Mouse (Mus musculus) neural tube, embryonic 12.5 days (tissue): ENCODE data around the gene Babam2. TPM values are rescaled to one million over a fixed set of nuclear protein-coding genes. Genes with fewer than 3 reads are reported as not detected.
"Not testable (repeated sequence)": the region's sequence is repeated elsewhere in the genome, so short reads cannot be mapped to it uniquely, and the experiment has no call there.

Source experiments
- ATAC-seq: fragments of 200-750 bp; cut with Nextera tagmentation; 2 replicates; pipeline ENCODE4 v1.8.0; 2017; ENCODE audit warnings: low read depth, mild to moderate bottlenecking, moderate TSS enrichment, moderate library complexity; ENCODE audit not compliant: low FRiP score
- H3K27ac ChIP-seq: fragments of 300-500 bp; sonication (generic); 2 replicates; pipeline ENCODE4 v1.5.1; 2016
- H3K27me3 ChIP-seq: fragments of 300-500 bp; sonication (generic); replicated peaks from 2 replicates; pipeline ENCODE4 v1.6.1; 2016; ENCODE audit warnings: mild to moderate bottlenecking
- H3K36me3 ChIP-seq: fragments of 300-500 bp; sonication (generic); 2 replicates; pipeline ENCODE4 v1.6.1; 2016; ENCODE audit warnings: mild to moderate bottlenecking
- H3K4me1 ChIP-seq: fragments of 300-500 bp; sonication (generic); 2 replicates; pipeline ENCODE4 v1.6.1; 2016
- H3K4me2 ChIP-seq: fragments of 300-500 bp; sonication (generic); replicated peaks from 2 replicates; pipeline ENCODE4 v1.6.1; 2016; ENCODE audit warnings: mild to moderate bottlenecking
- H3K4me3 ChIP-seq: fragments of 300-500 bp; sonication (generic); 2 replicates; pipeline ENCODE4 v1.5.1; 2016
- H3K9ac ChIP-seq: fragments of 300-500 bp; sonication (generic); 2 replicates; pipeline ENCODE4 v1.6.1; 2016; ENCODE audit warnings: mild to moderate bottlenecking
- H3K9me3 ChIP-seq: fragments of 300-500 bp; sonication (generic); 2 replicates; pipeline ENCODE4 v1.6.1; 2016; ENCODE audit warnings: mild to moderate bottlenecking
- WGBS: fragments of 180-500 bp; shearing (Covaris S2); methylation state at CpG from one replicate; pipeline ENCODE4 v1.1.7; 2016; 5-methylcytosine and 5-hydroxymethylcytosine counted together
- polyA plus RNA-seq: library from polyadenylated mRNA; unstranded; fragments of >200 nt; fragmentation: Nextera tagmentation; extraction: Ambion mirVana; gene quantifications from 2 replicates; pipeline ENCODE4 v1.2.1, GENCODE M21; 2016

The Babam2 gene
- polyA plus RNA-seq, 1 experiment from 2014 or later, result 36.0 TPM

DNA sequence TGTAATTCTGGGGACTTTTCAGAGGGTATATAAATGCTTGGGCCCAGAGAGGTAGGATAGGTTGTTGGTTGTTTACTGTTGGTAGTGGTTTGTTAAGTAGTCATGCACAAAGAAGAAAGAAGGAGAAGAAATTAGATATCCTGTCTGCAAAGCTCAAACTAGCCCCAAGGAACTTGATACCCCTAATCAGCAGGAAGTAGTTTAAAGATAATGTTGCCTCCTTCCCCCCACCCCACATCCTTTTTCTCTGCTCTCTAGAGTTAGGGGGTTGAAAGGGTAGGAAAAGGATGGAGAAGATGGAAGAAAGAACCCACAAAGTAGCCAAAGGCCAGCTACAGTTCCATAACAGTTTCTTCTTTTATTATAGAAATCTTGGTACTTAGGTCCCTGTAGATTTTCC is 99.5 kb downstream of the Babam2 start:
- no peak for ATAC-seq
- H3K4me1 ChIP-seq, result no peaks in the 10 kb centered on the region
- no peaks in the 10 kb centered on the region for H3K36me3 ChIP-seq

DNA sequence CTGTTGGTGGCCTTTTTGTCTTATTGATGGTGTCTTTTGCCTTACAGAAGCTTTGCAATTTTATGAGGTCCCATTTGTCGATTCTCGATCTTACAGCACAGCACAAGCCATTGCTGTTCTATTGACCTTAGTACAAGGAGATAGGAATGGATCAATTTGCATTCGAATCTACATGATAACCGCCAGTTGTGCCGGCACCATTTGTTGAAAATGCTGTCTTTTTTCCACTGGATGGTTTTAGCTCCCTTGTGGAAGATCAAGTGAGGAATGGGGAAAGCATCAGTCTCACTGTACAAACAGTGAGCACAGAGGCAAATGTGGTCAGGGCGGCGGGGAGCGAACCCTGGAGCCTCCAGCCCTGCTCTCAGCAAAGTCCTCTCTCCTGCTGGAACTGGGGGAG is 106.7 kb downstream of the Babam2 start:
- H3K9me3 ChIP-seq, H3K4me3 ChIP-seq, H3K27me3 ChIP-seq, H3K4me1 ChIP-seq, ATAC-seq, H3K36me3 ChIP-seq, H3K27ac ChIP-seq, H3K4me2 ChIP-seq, H3K9ac ChIP-seq: not testable (repeated sequence)
- WGBS, result 84% methylated on average over 8 of the region's 8 CpGs

More for the DNA sequence above, 99.5 kb downstream of the Babam2 start:
- no peak overlapping the region for H3K4me3 ChIP-seq
- H3K9me3 ChIP-seq, result no peaks in the 10 kb centered on the region
- H3K4me2 ChIP-seq, result no peak overlapping the region
- H3K9ac ChIP-seq, result no peak overlapping the region
- H3K27ac ChIP-seq, result no peak overlapping the region
- no peaks in the 10 kb centered on the region for H3K27me3 ChIP-seq

DNA sequence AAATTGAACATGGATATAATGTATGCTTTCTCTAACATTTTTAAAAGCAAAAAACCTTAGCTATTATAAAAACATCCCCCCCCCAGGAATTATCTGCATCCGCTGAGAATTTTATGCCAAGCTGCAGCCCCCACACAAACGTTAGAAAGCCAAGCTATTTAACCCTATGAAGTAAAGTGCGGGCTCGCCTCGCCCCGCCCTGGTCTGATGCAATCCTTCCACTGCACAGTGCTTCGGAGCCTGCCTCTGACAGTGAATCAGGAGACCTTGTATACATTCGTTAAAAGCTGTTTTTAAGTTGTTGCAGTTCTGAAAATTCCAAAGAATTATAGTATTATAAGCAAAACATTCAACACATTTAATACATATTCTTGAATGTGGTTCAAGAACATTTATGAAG is 107.3 kb downstream of the Babam2 start:
- Histone ChIP-seq H3K36me3 (no peaks in the 10 kb centered on the region), H3K4me3 (no peak overlapping the region), H3K4me1 (no peaks in the 10 kb centered on the region), H3K9me3 (no peaks in the 10 kb centered on the region), H3K4me2 (no peak overlapping the region), H3K27me3 (no peaks in the 10 kb centered on the region), H3K27ac (no peak overlapping the region), H3K9ac (no peak overlapping the region)
- WGBS, result 76% methylated on average over 8 of the region's 8 CpGs
- no peak for ATAC-seq

DNA sequence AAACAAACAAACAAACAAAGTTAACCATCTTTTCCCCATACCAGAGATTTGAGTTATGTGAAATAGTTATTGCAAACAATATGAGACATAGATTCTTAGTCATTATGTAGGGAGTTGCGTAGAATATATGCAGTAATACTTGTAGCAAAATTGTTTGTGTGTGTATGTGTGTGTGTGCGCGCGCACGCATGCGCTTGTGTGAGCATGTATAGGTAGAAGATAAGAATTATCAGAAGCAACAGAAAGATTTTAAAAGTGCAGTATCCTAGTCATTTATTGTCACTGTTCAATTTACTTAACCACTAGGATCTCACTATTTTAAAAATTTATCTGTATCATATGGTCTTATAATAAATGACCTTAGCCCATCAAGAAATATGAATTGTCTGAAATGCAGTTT is 109.8 kb downstream of the Babam2 start:
- no peak overlapping the region for H3K4me2 ChIP-seq
- H3K9ac ChIP-seq, result no peak overlapping the region
- 98% methylated on average over 6 of the region's 6 CpGs for WGBS
- ATAC-seq, result no peak
- H3K27ac ChIP-seq, result no peak overlapping the region
- H3K36me3 ChIP-seq, result no peaks in the 10 kb centered on the region
- H3K9me3 ChIP-seq, result no peaks in the 10 kb centered on the region
- no peak overlapping the region for H3K4me3 ChIP-seq
- no peaks in the 10 kb centered on the region for H3K27me3 ChIP-seq
- H3K4me1 ChIP-seq, result 0 out of 2 replicates have a peak, but pooled peaks cover 2% of the 10 kb centered on the region

DNA sequence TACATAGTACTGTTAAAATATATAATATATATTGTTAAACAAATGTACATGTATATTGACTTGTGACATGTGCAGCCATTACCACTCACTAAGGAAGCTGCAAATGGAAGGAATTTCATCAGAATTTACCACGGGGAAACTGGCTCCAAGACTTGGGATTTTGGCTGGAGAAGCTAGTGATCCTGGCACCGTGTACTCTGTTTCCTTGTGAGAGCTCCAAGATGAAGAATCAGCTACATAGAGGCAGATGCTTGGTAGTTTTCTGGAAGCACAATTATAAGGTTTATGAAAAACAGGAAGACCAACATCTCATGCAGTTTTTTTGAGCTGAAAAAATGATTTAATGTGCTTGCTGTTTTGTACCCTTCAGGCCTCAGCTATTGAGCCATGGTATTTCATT is 110.8 kb downstream of the Babam2 start:
- ATAC-seq, result no peak
- Histone ChIP-seq H3K36me3 (no peaks in the 10 kb centered on the region), H3K9ac (no peak overlapping the region), H3K9me3 (no peaks in the 10 kb centered on the region), H3K4me1 (0 out of 2 replicates have a peak, but pooled peaks cover 2% of the 10 kb centered on the region), H3K4me2 (no peak overlapping the region), H3K27me3 (no peaks in the 10 kb centered on the region), H3K4me3 (no peak overlapping the region), H3K27ac (no peak overlapping the region)
- 84% methylated on average over 2 of the region's 2 CpGs for WGBS

DNA sequence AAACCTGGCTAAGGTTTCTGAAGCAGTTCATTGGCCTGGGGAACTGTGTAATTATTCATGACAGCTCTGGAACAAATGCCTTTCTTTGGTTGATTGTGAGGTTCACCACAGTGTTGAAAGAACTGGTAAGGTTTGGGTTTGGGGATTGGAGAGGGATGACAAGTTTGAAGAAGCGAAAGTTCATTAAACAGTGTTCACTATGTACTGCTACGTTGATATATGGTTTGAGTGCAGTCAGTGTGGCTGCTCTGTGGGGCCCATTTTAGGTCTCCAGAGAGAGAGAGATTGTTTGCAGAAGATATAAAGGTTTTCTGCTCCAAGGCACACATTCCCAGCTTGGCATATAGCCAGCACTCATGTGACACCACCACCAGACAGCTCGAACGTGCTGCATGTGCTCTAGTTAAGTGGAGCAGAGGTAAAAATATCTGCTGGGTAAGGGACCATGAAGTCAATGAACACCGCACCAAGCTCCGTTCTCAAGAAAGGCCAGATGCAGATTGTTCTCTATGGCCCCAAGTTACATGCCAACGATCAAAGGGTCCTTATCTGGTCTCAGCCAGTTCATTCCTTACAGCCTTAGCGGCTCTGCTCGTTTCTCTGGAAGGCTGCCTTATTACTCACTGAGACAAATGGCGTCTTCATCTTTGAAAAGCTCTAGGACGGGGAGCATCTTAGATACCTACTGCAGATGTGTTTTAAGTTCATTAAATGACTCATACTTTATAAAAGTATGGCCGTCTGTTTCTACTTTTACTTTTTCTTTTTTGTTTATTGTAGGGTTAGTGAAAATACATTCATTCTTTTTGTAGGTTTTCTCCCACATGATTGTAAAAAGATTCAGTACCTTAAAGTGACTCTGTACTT is 113.5 kb downstream of the Babam2 start:
- Histone ChIP-seq H3K4me2 (no peak overlapping the region), H3K9ac (no peak overlapping the region), H3K36me3 (no peaks in the 10 kb centered on the region), H3K27me3 (no peaks in the 10 kb centered on the region), H3K4me3 (no peak overlapping the region), H3K27ac (no peak overlapping the region), H3K9me3 (no peaks in the 10 kb centered on the region), H3K4me1 (0 out of 2 replicates have a peak, but pooled peaks cover 2% of the 10 kb centered on the region)
- WGBS, result 59% methylated on average over 12 of the region's 12 CpGs
- no peak for ATAC-seq

DNA sequence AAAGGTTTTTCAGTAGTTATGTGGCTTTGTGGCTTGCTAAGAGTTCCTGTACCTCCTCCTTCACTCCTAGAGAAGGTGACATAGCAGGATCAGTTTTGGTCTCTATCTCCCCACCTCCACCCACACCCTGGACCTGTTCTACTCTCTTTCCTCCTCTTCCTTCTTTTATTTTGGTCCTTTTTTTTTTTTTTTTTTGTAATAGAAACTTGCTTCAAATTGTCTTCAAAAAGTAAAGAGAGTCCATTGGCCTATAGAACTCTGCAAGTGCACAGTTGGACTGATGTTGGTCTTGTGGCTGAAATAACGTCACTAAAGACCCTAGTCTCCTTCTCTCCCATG is 114.1 kb downstream of the Babam2 start:
- no peaks in the 10 kb centered on the region for H3K27me3 ChIP-seq
- no peak overlapping the region for H3K4me3 ChIP-seq
- no peak overlapping the region for H3K9ac ChIP-seq
- H3K36me3 ChIP-seq, result no peaks in the 10 kb centered on the region
- no peak overlapping the region for H3K4me2 ChIP-seq
- no peak overlapping the region for H3K27ac ChIP-seq
- WGBS, result 74% methylated on average over 1 of the region's 1 CpGs
- H3K4me1 ChIP-seq, result 0 out of 2 replicates have a peak, but pooled peaks cover 2% of the 10 kb centered on the region
- no peak for ATAC-seq
- no peaks in the 10 kb centered on the region for H3K9me3 ChIP-seq

DNA sequence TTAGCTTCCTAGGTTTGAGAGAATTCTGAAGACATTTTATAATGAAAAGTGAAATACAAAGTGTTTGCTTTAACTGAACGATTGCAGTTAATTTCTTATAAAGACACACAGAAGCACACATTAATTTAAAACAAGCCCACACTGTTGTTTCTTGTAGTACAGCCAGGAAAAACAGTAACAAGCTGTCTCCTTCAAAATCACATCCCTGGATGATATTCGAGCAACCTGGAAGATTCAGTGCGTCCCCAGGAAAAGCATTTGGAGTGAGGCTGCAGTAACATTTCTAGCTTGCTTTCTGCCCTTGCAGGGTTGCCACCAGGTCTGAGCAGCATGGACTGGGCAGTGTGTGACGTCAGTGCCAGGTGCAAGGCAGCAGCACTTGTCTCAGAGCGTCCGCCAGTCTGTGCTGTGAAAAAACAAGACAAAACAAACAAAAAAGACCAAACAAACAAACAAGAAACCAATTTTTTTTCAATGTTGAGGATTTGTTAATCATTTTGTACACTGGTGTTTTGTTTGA is 115.7 kb downstream of the Babam2 start:
- no peaks in the 10 kb centered on the region for H3K9me3 ChIP-seq
- WGBS, result 88% methylated on average over 6 of the region's 6 CpGs
- no peaks in the 10 kb centered on the region for H3K36me3 ChIP-seq
- no peak overlapping the region for H3K9ac ChIP-seq
- no peak overlapping the region for H3K27ac ChIP-seq
- ATAC-seq, result no peak
- no peak overlapping the region for H3K4me2 ChIP-seq
- no peaks in the 10 kb centered on the region for H3K27me3 ChIP-seq
- 0 out of 2 replicates have a peak, but pooled peaks cover 2% of the 10 kb centered on the region for H3K4me1 ChIP-seq
- no peak overlapping the region for H3K4me3 ChIP-seq

DNA sequence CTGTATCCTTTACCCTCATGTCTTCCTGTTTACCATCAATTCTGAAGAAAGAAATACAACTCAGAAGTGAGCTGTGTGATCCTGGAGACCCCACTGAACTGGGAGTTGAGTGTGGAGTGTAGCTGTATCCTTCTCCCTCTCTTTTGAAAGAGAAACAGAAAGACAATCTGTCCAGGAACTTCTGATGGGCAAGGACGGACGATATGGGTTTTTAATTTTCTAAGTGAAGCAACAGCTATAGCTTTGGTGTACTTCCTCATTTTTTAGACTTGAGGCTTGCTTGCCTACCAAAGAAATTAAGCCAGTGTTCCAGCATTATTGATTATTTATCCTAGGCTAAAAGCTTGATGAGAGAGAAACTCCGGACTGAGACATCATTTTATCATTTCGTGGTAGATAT is 116.6 kb downstream of the Babam2 start:
- WGBS, result 92% methylated on average over 4 of the region's 4 CpGs
- Histone ChIP-seq H3K4me2 (no peak overlapping the region), H3K9me3 (no peaks in the 10 kb centered on the region), H3K27me3 (no peaks in the 10 kb centered on the region), H3K4me3 (no peak overlapping the region), H3K4me1 (0 out of 2 replicates have a peak, but pooled peaks cover 2% of the 10 kb centered on the region), H3K9ac (no peak overlapping the region), H3K36me3 (no peaks in the 10 kb centered on the region), H3K27ac (no peak overlapping the region)
- ATAC-seq, result no peak

DNA sequence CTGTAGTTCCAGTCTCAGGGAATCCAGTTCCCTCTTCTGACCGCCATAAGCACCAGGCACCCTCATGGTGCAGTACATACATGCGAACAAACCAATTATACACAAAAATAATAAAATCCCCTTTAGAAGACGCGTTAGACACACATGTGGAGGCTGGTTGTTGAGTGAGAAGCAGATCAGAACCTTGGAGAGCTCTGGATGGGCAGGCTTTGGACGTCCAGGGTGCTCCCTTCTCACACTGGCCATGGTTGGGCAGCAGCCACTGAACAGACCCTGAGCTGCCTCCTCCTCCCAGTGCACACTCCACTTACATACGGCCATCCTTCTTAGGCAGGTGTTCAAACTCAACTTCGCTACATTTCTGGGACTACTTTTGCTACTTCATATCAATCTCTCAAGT is 117.6 kb downstream of the Babam2 start:
- ATAC-seq, result no peak
- Histone ChIP-seq H3K9me3 (no peaks in the 10 kb centered on the region), H3K9ac (no peak overlapping the region), H3K4me1 (0 out of 2 replicates have a peak, but pooled peaks cover 2% of the 10 kb centered on the region), H3K27me3 (no peaks in the 10 kb centered on the region), H3K4me2 (no peak overlapping the region), H3K27ac (no peak overlapping the region), H3K4me3 (no peak overlapping the region), H3K36me3 (no peaks in the 10 kb centered on the region)
- 81% methylated on average over 7 of the region's 7 CpGs for WGBS

DNA sequence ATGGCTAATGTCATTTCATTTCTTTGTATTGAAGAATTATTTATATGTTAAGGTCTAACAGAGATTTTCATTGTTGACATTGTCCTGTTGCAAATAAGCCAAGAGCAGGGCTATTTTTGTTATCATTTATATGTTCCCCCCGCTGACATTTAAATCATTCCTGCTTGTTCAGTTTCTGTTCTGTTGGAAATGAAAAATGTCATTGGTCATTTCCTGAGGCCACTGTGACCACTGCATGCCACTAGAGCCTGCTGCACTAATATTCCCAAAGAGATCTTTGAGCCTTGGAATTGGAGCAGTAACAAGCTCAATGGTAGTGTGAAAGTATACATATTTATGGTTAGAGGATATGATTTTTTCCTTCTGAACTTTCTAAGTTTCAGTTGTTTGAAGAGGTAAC is 118.6 kb downstream of the Babam2 start:
- H3K4me2 ChIP-seq, result no peak overlapping the region
- no peak overlapping the region for H3K9ac ChIP-seq
- no peaks in the 10 kb centered on the region for H3K27me3 ChIP-seq
- no peaks in the 10 kb centered on the region for H3K36me3 ChIP-seq
- no peak for ATAC-seq
- WGBS, result 93% methylated on average over 1 of the region's 1 CpGs
- no peak overlapping the region for H3K4me3 ChIP-seq
- 0 out of 2 replicates have a peak, but pooled peaks cover 2% of the 10 kb centered on the region for H3K4me1 ChIP-seq
- no peak overlapping the region for H3K27ac ChIP-seq
- H3K9me3 ChIP-seq, result no peaks in the 10 kb centered on the region

DNA sequence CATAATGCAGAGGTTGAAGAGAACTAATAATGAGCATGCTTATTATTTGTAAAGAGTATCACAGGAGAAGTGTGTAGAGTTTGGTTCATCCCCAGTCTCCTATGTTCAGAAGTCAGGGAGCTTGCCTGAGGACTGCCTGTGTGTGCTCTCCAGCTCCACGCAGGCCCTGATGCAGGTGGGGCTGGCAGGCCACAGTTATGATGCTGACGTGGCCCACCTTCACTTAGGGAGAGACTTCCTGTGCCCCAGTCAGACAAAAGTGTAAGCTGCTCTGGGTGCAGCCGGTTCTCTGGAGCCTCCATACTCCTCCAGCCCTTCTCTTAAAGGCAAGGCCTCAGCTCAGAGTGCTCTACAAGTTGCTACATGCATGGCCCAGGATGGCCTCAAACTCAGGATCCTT is 123.3 kb downstream of the Babam2 start:
- Histone ChIP-seq H3K27me3 (no peaks in the 10 kb centered on the region), H3K4me3 (no peak overlapping the region)
- 86% methylated on average over 3 of the region's 3 CpGs for WGBS

DNA sequence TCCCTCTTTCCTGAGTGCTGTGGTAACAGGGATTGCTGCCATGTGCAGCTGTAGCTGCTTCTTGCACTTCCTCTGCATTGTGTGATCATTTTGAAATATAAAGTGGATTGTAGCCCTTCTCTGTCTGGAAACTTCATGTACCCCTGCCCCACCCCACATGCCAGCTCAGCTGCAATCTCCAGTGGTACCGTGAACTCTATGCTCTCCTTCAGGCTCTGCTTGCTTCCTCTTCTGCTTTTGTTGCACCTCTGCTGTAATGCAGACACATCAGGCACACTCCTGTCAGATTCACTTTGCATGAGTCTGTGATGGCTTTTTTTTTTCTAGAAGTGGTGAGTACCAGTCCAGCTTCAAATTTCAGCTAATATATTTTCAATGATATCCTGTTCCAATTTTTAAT is 123.7 kb downstream of the Babam2 start:
- ATAC-seq, result no peak
- H3K9me3 ChIP-seq, result no peaks in the 10 kb centered on the region
- no peak overlapping the region for H3K9ac ChIP-seq
- no peaks in the 10 kb centered on the region for H3K36me3 ChIP-seq
- 81% methylated on average over 1 of the region's 1 CpGs for WGBS
- no peak overlapping the region for H3K4me3 ChIP-seq
- H3K4me2 ChIP-seq, result no peak overlapping the region
- no peaks in the 10 kb centered on the region for H3K27me3 ChIP-seq
- H3K4me1 ChIP-seq, result no peaks in the 10 kb centered on the region
- no peak overlapping the region for H3K27ac ChIP-seq

More for the DNA sequence above, 123.3 kb downstream of the Babam2 start:
- Histone ChIP-seq H3K36me3 (no peaks in the 10 kb centered on the region), H3K9me3 (no peaks in the 10 kb centered on the region), H3K9ac (no peak overlapping the region), H3K4me1 (no peaks in the 10 kb centered on the region), H3K27ac (no peak overlapping the region), H3K4me2 (no peak overlapping the region)
- ATAC-seq, result no peak
